Mouse (Mus musculus) cortical plate, adult 2 months (tissue): ENCODE data around the gene Tars. TPM values are rescaled to one million over a fixed set of nuclear protein-coding genes. Genes with fewer than 3 reads are reported as not detected.

Source experiments
- H3K27ac ChIP-seq: fragments of 200-500 bp; 2 replicates; pipeline ENCODE4 v1.5.1; 2012; ENCODE audit warnings: low read length, control low read depth, inconsistent platforms; ENCODE audit not compliant: insufficient read depth
- H3K4me1 ChIP-seq: fragments of 200-500 bp; 2 replicates; pipeline ENCODE4 v1.6.1; 2011; ENCODE audit warnings: low read length; ENCODE audit not compliant: control insufficient read depth, insufficient read depth
- H3K4me3 ChIP-seq: fragments of 200-500 bp; 2 replicates; pipeline ENCODE4 v1.5.1; 2011; ENCODE audit warnings: mild to moderate bottlenecking, low read length, control low read depth; ENCODE audit not compliant: insufficient read depth
- CTCF ChIP-seq: fragments of 200-500 bp; IDR thresholded peaks from 2 replicates; pipeline ENCODE4 v1.5.1; 2011; ENCODE audit warnings: mild to moderate bottlenecking, control low read depth, low read length; ENCODE audit not compliant: insufficient read depth; ENCODE audit errors: extremely low read depth
- POLR2A ChIP-seq: fragments of 200-500 bp; IDR thresholded peaks from 2 replicates; pipeline ENCODE4 v1.6.1; 2011; ENCODE audit warnings: mild to moderate bottlenecking, low read length, control low read depth; ENCODE audit not compliant: insufficient read depth; ENCODE audit errors: extremely low read depth
- polyA plus RNA-seq: library from polyadenylated mRNA; depleted of rRNA; stranded (reverse); fragments of >200 nt; gene quantifications from 2 replicates; pipeline ENCODE4 v1.2.3, GENCODE M21; 2012

Gene Tars
- polyA plus RNA-seq, 1 experiment: 31.8 TPM

GRCm38 (mm10) chr15:11369572-11369971, 29.9 kb downstream of the Tars start:
- TF ChIP-seq CTCF: no peak
- no peak for TF ChIP-seq POLR2A
- Histone ChIP-seq H3K27ac (no peak overlapping the region), H3K4me3 (no peak overlapping the region), H3K4me1 (no peaks in the 10 kb centered on the region)

GRCm38 (mm10) chr15:11364795-11365194, 34.7 kb downstream of the Tars start:
- H3K4me3 ChIP-seq: no peak overlapping the region
- TF ChIP-seq POLR2A (no peak), CTCF (no peak)

GRCm38 (mm10) chr15:11364112-11364511, 35.4 kb downstream of the Tars start:
- H3K4me1 ChIP-seq: no peaks in the 10 kb centered on the region
- H3K4me3 ChIP-seq: no peak overlapping the region
- no peak overlapping the region for H3K27ac ChIP-seq
- TF ChIP-seq CTCF (no peak), POLR2A (no peak)

More at GRCm38 (mm10) chr15:11364795-11365194, 34.7 kb downstream of the Tars start:
- Histone ChIP-seq H3K27ac (no peak overlapping the region), H3K4me1 (no peaks in the 10 kb centered on the region)

GRCm38 (mm10) chr15:11361824-11362223, 37.6 kb downstream of the Tars start:
- no peaks in the 10 kb centered on the region for H3K4me1 ChIP-seq
- TF ChIP-seq CTCF (no peak), POLR2A (no peak)
- H3K4me3 ChIP-seq: no peak overlapping the region

GRCm38 (mm10) chr15:11360888-11361287, 38.6 kb downstream of the Tars start:
- Histone ChIP-seq H3K4me3 (no peak overlapping the region), H3K27ac (no peak overlapping the region), H3K4me1 (no peaks in the 10 kb centered on the region)
- no peak for TF ChIP-seq POLR2A
- TF ChIP-seq CTCF: no peak

More at GRCm38 (mm10) chr15:11361824-11362223, 37.6 kb downstream of the Tars start:
- H3K27ac ChIP-seq: no peak overlapping the region

GRCm38 (mm10) chr15:11357501-11357900, 42.0 kb downstream of the Tars start:
- no peak overlapping the region for H3K27ac ChIP-seq
- H3K4me3 ChIP-seq: no peak overlapping the region
- no peak for TF ChIP-seq CTCF
- TF ChIP-seq POLR2A: no peak
- no peaks in the 10 kb centered on the region for H3K4me1 ChIP-seq

GRCm38 (mm10) chr15:11355865-11356264, 43.6 kb downstream of the Tars start:
- Histone ChIP-seq H3K27ac (no peak overlapping the region), H3K4me1 (no peaks in the 10 kb centered on the region), H3K4me3 (no peak overlapping the region)
- TF ChIP-seq POLR2A: no peak
- no peak for TF ChIP-seq CTCF

- H3K27ac ChIP-seq: no peak overlapping the region
- H3K4me3 ChIP-seq: no peak overlapping the region
- TF ChIP-seq POLR2A (no peak), CTCF (no peak)
- no peaks in the 10 kb centered on the region for H3K4me1 ChIP-seq
These were observed 59.8 kb downstream of the Tars start for GRCm38 (mm10) chr15:11339467-11340180.
